Mouse (Mus musculus) MEL (cell line): ENCODE data around the gene Fut2. TPM values are rescaled to one million over a fixed set of nuclear protein-coding genes. Genes with fewer than 3 reads are reported as not detected.
"Not testable (repeated sequence)": the region's sequence is repeated elsewhere in the genome, so short reads cannot be mapped to it uniquely, and the experiment has no call there.

Experiments
- DNase-seq: peaks from one replicate; pipeline ENCODE4 v3.0.0; 2011; ENCODE audit warnings: low read depth, low spot score
- H3K27ac ChIP-seq: 2 replicates; pipeline ENCODE4 v1.5.1; 2012; ENCODE audit warnings: low read depth, mild to moderate bottlenecking, control low read depth, low read length, moderate library complexity; ENCODE audit not compliant: control insufficient read depth
- H3K27me3 ChIP-seq, 2 experiments: fragments of 150-350 bp in 1 of 2; sonication (generic) in 1 of 2; 2 replicates each; pipeline ENCODE4 v1.6.1; 2012; ENCODE audit warnings: low read length in 2 of 2, mild to moderate bottlenecking in 2 of 2, improper control_type of control experiment in 1 of 2, moderate library complexity in 1 of 2; ENCODE audit not compliant: insufficient read depth in 2 of 2, control insufficient read depth in 1 of 2
- H3K36me3 ChIP-seq, 2 experiments: 2 replicates each; pipeline ENCODE4 v1.6.1; 2012 to 2014; ENCODE audit warnings: low read length in 2 of 2, improper control_type of control experiment in 1 of 2, inconsistent platforms in 1 of 2, mild to moderate bottlenecking in 1 of 2; ENCODE audit not compliant: insufficient read depth in 2 of 2, control insufficient read depth in 1 of 2
- H3K4me1 ChIP-seq, 2 experiments: fragments of 150-350 bp in 1 of 2; sonication (generic) in 1 of 2; 2 replicates each; pipeline ENCODE4 v1.6.1; 2012; ENCODE audit warnings: low read length in 2 of 2, improper control_type of control experiment in 1 of 2, mild to moderate bottlenecking in 1 of 2; ENCODE audit not compliant: insufficient read depth in 2 of 2, control insufficient read depth in 1 of 2
- H3K4me3 ChIP-seq, 2 experiments: fragments of 150-350 bp in 1 of 2; sonication (generic) in 1 of 2; 2 replicates each; pipeline ENCODE4 v1.5.1; 2012; ENCODE audit warnings: low read depth in 2 of 2, low read length in 2 of 2, mild to moderate bottlenecking in 2 of 2, moderate library complexity in 2 of 2, control low read depth in 1 of 2, improper control_type of control experiment in 1 of 2; ENCODE audit not compliant: control insufficient read depth in 1 of 2, insufficient read depth in 1 of 2
- H3K79me2 ChIP-seq: 2 replicates; pipeline ENCODE4 v1.6.1; 2012; ENCODE audit warnings: mild to moderate bottlenecking, low read length, moderate library complexity; ENCODE audit not compliant: control insufficient read depth, poor library complexity, insufficient read depth
- H3K9ac ChIP-seq: 2 replicates; pipeline ENCODE4 v1.6.1; 2012; ENCODE audit warnings: low read depth, mild to moderate bottlenecking, control low read depth, low read length, moderate library complexity; ENCODE audit not compliant: control insufficient read depth, poor library complexity, severe bottlenecking
- H3K9me3 ChIP-seq: fragments of 150-350 bp; sonication (generic); replicated peaks from 2 replicates; pipeline ENCODE4 v1.6.1; 2012; ENCODE audit warnings: mild to moderate bottlenecking, low read length, improper control_type of control experiment, moderate library complexity; ENCODE audit not compliant: insufficient read depth
- CHD1 ChIP-seq: IDR thresholded peaks from 2 replicates; pipeline ENCODE4 v1.6.1; 2012; ENCODE audit warnings: low read depth, mild to moderate bottlenecking, inconsistent platforms, low read length, improper control_type of control experiment
- CHD2 ChIP-seq: IDR thresholded peaks from 2 replicates; pipeline ENCODE4 v1.6.1; 2011; ENCODE audit warnings: low read length, improper control_type of control experiment
- E2F4 ChIP-seq: IDR thresholded peaks from 2 replicates; pipeline ENCODE4 v1.6.1; 2011; ENCODE audit warnings: low read depth, low read length, improper control_type of control experiment, borderline replicate concordance
- ETS1 ChIP-seq: IDR thresholded peaks from 2 replicates; pipeline ENCODE4 v1.6.1; 2012; ENCODE audit warnings: low read depth, mild to moderate bottlenecking, inconsistent platforms, low read length, improper control_type of control experiment, moderate library complexity
- GATA1 ChIP-seq: IDR thresholded peaks from 2 replicates; pipeline ENCODE4 v1.6.1; 2011; ENCODE audit warnings: low read depth, low read length, improper control_type of control experiment
- HCFC1 ChIP-seq: IDR thresholded peaks from 2 replicates; pipeline ENCODE4 v1.6.1; 2012; ENCODE audit warnings: low read depth, mild to moderate bottlenecking, inconsistent platforms, low read length, improper control_type of control experiment, moderate library complexity
- KAT2A ChIP-seq: conservative IDR thresholded peaks from 2 replicates; pipeline ENCODE4 v1.6.1; 2012; ENCODE audit warnings: low read depth, low read length, improper control_type of control experiment, inconsistent platforms
- MAFK ChIP-seq: IDR thresholded peaks from 2 replicates; pipeline ENCODE4 v1.6.1; 2011; ENCODE audit warnings: low read depth, mild to moderate bottlenecking, low read length, improper control_type of control experiment, borderline replicate concordance
- MAZ ChIP-seq: IDR thresholded peaks from 2 replicates; pipeline ENCODE4 v1.6.1; 2012; ENCODE audit warnings: low read depth, mild to moderate bottlenecking, inconsistent platforms, low read length, improper control_type of control experiment
- RCOR1 ChIP-seq: IDR thresholded peaks from 2 replicates; pipeline ENCODE4 v1.6.1; 2012; ENCODE audit warnings: low read depth, mild to moderate bottlenecking, inconsistent platforms, low read length, improper control_type of control experiment
- SIN3A ChIP-seq: IDR thresholded peaks from 2 replicates; pipeline ENCODE4 v1.6.1; 2012; ENCODE audit warnings: low read length, improper control_type of control experiment, inconsistent platforms
- SMC3 ChIP-seq: IDR thresholded peaks from 2 replicates; pipeline ENCODE4 v1.6.1; 2011; ENCODE audit warnings: low read depth, low read length, improper control_type of control experiment
- TAL1 ChIP-seq: IDR thresholded peaks from 2 replicates; pipeline ENCODE4 v1.6.1; 2012; ENCODE audit warnings: mild to moderate bottlenecking, inconsistent platforms, low read length, moderate library complexity, mixed read lengths
- TCF12 ChIP-seq: IDR thresholded peaks from 2 replicates; pipeline ENCODE4 v1.6.1; 2014; ENCODE audit warnings: low read depth, mild to moderate bottlenecking, inconsistent platforms, low read length, improper control_type of control experiment, moderate library complexity
- ZMIZ1 ChIP-seq: IDR thresholded peaks from 2 replicates; pipeline ENCODE4 v1.6.1; 2012; ENCODE audit warnings: low read depth, mild to moderate bottlenecking, inconsistent platforms, low read length, improper control_type of control experiment, moderate library complexity
- ZNF384 ChIP-seq: IDR thresholded peaks from 2 replicates; pipeline ENCODE4 v1.6.1; 2012; ENCODE audit warnings: low read depth, mild to moderate bottlenecking, inconsistent platforms, low read length, improper control_type of control experiment
- polyA plus RNA-seq, 2 experiments: library from polyadenylated mRNA; stranded (reverse) in 1 of 2; unstranded in 1 of 2; fragments of >175 nt in 1 of 2; fragments of >200 nt in 1 of 2; gene quantifications; 2 replicates each; pipeline versions ENCODE4 v1.2.1 to v1.2.4; 2012; ENCODE audit warnings: low replicate concordance in 2 of 2, low read depth in 1 of 2; ENCODE audit not compliant: insufficient read length in 2 of 2, insufficient read depth in 1 of 2, missing spikeins in 1 of 2
- total RNA-seq: library from RNA; depleted of rRNA; stranded (reverse); fragments of 300-350 nt; gene quantifications from 2 replicates; pipeline ENCODE4 v1.2.3, GENCODE M21; 2012

Gene Fut2
- total and polyA plus RNA-seq, 3 experiments: not detected

DNA sequence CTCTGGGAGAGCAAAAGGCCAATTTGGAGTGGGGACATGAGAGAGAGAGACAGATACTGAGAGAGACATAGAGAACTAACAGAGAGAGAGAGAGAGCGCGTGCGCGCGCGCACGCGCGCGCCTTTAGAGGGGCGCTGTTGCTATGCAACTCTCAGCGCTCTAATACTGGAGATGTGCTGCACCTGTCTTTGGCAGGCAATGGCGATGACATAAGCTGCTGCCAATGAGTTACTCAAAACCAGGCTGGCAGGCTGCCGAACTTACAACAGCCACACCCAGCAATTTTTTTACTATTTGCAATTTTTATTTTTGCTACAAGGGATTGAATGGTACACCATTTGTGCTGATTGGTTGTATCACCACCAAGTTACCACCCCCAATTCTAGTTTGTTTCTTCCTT lies 1.6 kb upstream of the Fut2 start:
- H3K36me3 ChIP-seq: no peaks in the 10 kb centered on the region
- no peak overlapping the region for H3K9ac ChIP-seq
- DNase-seq: no peak
- H3K9me3 ChIP-seq: no peaks in the 10 kb centered on the region
- H3K27me3 ChIP-seq: peaks cover 0 to 4% of the 10 kb centered on the region in 2 experiments; a peak in 3 of 4 replicates
- no peaks in the 10 kb centered on the region for H3K4me1 ChIP-seq
- no peaks in the 10 kb centered on the region for H3K79me2 ChIP-seq
- no peak for TF ChIP-seq ZMIZ1
- no peak for TF ChIP-seq SMC3
- TF ChIP-seq MAZ: no peak
- no peak for TF ChIP-seq KAT2A
- no peak overlapping the region for H3K4me3 ChIP-seq
- no peak overlapping the region for H3K27ac ChIP-seq

- H3K79me2 ChIP-seq: no peaks in the 10 kb centered on the region
- TF ChIP-seq TAL1 (no peak), TCF12 (no peak)
- TF ChIP-seq, all 39 proteins: peak for 0
- Histone ChIP-seq H3K27ac (no peak overlapping the region), H3K9ac (no peak overlapping the region), H3K36me3 (no peaks in the 10 kb centered on the region), H3K4me1 (no peaks in the 10 kb centered on the region), H3K4me3 (no peak overlapping the region), H3K9me3 (no peaks in the 10 kb centered on the region), H3K27me3 (peaks cover 0 to 2% of the 10 kb centered on the region in 2 experiments; a peak in 3 of 4 replicates)
- DNase-seq: no peak
These were observed 673 bp downstream of the Fut2 start for GRCm38 (mm10) chr7:45665303-45666138.

DNA sequence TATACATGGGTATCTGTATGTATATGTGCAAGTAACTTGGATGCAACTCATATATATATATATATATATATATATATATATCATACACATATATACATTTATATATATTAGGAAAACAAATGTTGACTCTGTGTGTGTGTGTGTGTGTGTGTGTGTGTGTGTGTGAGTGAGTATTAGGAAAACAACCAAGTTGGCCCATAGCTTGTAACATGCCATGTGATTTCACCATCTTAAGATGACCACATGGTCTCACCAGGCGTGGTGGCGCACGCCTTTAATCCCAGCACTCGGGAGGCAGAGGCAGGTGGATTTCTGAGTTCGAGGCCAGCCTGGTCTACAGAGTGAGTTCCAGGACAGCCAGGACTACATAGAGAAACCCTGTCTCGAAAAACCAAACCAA lies 4.5 kb downstream of the Fut2 start:
- not testable (repeated sequence) for DNase-seq, H3K9me3 ChIP-seq, H3K27ac ChIP-seq, H3K4me3 ChIP-seq, H3K79me2 ChIP-seq, H3K36me3 ChIP-seq, H3K27me3 ChIP-seq, H3K4me1 ChIP-seq, H3K9ac ChIP-seq

GRCm38 (mm10) chr7:45660746-45661478 lies 5.3 kb downstream of the Fut2 start:
- no peaks in the 10 kb centered on the region for H3K36me3 ChIP-seq
- H3K27ac ChIP-seq: no peak overlapping the region
- no peak overlapping the region for H3K9ac ChIP-seq
- no peaks in the 10 kb centered on the region for H3K4me1 ChIP-seq
- no peak overlapping the region for H3K4me3 ChIP-seq
- TF ChIP-seq CHD1 (no peak), CHD2 (no peak), ZNF384 (no peak), KAT2A (no peak), SIN3A (no peak), ETS1 (no peak), GATA1 (no peak), E2F4 (no peak), RCOR1 (no peak), HCFC1 (no peak), MAFK (no peak)
- H3K79me2 ChIP-seq: no peaks in the 10 kb centered on the region
- peaks cover 0 to 3% of the 10 kb centered on the region in 2 experiments; a peak in 2 of 4 replicates for H3K27me3 ChIP-seq
- no peaks in the 10 kb centered on the region for H3K9me3 ChIP-seq
- no peak for DNase-seq
